Mouse (Mus musculus) B cell, adult 2 months (primary cell): ENCODE measurements around the gene Tsc22d1.

Experiments used
- DNase-seq, 2 experiments: peaks; one replicate each; pipeline ENCODE4 v3.0.0; 2022

Tsc22d1 gene

DNA sequence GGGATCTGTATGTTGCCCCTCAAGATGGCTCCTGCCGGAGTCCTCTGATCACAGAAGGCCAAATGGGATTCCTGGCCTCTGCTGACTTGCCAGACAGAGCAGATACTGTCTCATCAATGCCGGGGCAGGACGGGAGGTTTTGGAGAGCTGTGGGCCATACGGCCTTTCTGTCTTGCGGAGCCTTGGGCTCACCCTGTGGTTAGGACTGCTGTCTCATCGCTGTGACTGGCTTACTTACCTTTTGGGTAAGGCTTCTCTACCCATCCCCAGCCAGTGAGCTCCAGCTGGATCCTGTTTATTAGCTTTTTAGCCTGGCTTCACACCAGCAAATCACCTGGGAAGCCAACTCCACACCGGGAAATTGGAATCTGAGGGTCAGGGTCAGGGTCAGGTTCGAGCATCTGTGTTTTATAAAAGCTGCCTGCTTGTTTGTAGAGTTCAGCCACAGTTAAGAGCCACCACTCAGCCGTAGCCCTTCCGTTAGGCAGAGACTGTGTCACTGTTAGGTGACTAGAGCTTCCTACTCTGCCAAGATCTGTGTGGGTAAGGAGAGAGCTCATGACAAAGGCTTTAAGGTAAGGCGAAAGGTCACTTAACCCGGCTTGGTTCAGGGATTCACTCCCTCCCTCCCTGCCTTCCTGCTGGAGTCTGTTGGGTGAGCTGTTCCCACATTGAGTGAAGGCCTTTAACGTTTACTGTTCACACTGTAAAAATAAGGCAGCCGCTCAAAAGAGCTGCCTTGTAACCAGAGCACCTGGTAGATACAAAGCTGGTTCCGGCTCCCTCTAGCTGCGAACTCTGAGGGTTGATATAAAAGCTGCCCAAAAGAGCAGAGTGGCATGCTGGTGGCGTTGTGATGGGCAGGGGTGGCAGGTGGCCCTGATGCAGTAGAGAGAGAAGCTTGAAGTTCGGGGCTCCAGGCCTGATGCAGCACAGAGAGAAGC, 73.6 kb downstream of the Tsc22d1 start:
- no peak for DNase-seq

GRCm38 (mm10) chr14:76489128-76489527, 74.4 kb downstream of the Tsc22d1 start:
- no peak for DNase-seq

- no peak for DNase-seq
These were observed 80.3 kb downstream of the Tsc22d1 start for GRCm38 (mm10) chr14:76495022-76495421.

GRCm38 (mm10) chr14:76497187-76497586, 82.4 kb downstream of the Tsc22d1 start:
- DNase-seq: no peak

GRCm38 (mm10) chr14:76498210-76498609, 83.4 kb downstream of the Tsc22d1 start:
- DNase-seq: no peak

GRCm38 (mm10) chr14:76499492-76499891, 84.7 kb downstream of the Tsc22d1 start:
- DNase-seq: no peak

GRCm38 (mm10) chr14:76500036-76500435, 85.3 kb downstream of the Tsc22d1 start:
- DNase-seq: no peak

DNA sequence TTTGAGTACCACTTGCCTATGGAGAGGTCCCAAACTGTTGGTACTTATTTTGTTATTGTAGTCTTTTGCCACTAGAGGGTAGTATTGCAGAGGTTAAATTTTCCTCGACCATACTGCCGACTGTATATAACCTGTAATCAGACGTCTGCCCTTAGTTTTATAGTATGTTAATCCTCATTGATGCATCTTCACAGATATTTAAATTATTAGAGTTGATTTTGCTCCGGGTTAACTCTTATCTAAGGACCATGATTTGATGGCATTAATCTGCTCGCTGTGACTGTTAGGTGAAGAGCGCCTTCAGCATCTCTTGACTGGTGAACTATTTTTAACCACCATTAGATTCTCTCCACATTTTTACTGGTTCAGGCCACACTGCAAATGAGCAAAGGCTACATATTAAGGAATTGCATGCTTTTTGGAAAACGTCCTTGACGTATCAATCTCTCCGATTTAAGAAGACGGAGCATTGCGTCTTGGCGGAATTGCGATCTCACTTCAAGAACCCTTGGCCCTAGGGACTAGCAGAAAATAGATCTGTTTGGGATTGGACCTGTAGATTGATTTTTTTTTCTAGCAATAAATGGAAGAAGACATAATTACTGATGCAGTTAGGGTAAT, 88.6 kb downstream of the Tsc22d1 start:
- DNase-seq: peak; percentile 25 to 42

DNA sequence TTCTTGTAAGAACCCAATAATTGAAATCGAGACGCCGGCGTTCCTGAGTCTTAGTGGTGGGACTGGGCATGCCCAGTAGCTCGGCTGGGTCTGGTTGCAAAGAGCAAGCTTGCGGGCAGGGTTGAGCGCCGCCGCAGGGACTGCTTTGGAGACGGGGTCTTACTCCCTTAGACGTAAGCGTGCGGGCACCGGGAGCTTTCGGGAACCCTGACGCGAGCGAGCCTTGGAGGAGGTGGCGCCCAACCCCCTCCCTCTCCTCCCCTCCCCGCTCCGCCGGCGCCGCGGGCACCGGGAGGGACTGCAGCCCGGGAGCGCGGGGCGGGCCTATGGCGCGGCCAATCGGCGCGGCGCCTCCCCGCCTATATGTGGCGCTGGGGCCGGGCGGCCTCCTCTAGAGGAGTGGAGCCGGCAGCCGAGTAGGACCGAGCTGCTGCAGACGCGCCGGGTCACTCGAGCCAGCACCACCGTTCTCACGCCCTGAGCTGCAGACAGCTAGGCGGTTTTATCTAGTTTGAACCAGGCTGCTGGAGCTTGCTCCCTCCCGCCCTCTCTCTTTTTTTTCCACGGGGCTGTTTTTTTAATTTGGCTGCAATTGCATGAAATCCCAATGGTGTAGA, 89.5 kb downstream of the Tsc22d1 start:
- peak; percentile 87 to 89 for DNase-seq

DNA sequence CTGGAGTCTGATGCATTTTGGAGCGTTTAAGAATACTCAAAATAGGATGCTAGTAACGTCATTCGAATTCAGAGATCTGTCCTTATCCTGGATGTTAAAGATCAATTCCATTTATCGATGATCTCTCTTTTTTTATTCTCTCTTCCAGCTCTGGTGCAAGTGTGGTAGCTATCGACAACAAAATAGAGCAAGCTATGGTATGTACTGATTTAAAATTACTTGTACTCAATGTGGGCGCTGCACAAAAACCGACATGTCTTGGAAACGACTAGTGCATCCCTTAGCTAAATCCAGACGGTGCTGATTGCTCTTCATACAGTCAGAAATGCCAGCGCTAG, 90.3 kb downstream of the Tsc22d1 start:
- no peak for DNase-seq

DNA sequence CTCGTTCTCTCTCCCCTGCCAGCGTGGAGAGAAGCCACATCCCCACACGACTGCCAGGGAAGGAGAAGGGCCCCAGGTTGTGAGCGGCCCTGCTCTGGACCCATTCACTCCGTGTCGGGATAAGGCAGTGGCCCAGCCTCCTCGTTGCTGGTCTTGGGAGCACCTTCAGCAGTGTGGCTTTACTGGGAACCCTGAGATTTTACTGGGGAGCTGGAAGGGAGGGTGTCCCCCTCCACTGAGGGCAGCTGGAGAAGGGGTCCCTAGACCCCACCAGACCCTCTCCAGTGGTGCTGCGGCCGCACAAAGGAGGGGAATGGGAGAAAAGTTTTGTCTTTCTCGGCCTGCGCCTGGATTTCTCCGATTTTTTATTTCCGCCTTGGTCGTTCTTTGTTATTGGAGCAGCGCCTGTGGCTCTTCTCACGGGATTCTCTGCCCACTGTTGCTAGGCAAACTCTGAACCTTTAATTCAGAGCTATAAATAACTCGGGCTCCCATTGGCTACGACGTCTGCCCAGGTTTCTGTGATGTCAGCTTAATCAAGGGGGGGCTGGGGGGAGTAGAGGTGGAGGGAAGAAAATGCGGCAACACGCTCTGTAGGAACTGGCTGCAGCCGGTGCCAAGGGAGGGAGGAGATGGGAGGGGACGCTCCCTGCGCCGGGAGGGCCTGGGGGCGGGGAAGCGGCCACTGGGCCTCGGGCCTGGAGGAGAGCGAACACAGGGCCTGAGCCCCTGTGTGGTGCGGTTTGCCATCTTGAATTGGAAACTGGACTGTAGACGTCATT, 90.9 kb downstream of the Tsc22d1 start:
- peak; percentile 63 to 65 for DNase-seq

DNA sequence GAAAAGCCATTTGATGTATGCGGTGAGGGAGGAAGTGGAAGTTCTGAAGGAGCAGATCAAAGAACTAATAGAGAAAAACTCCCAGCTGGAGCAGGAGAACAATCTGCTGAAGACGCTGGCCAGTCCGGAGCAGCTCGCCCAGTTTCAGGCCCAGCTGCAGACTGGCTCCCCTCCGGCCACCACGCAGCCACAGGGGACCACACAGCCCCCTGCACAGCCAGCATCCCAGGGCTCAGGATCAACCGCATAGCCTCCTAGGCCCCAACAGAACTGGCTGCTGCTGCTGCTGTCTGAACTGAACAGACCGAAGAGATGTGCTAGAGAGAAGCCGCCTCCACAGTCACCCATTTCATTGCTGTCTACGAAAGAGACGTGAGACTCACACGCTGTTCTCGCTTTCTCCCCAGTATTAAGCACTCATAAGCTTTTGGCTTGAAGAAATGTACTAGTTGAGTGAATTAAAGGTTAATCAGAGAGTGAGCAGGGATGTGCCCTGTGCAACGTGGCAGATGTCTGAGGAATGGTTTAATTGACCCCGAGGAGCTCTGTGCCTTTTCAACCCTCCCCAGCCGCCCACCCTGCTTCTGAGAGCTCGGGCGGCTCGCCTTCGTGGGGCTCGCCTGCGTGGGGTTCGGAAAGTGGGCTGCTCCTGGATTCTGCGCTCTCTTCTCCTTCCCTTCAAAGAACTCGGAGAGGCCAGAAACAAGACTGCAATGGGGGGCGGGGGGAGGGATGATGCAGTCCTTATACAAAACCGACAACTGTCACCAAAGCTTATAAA, 91.9 kb downstream of the Tsc22d1 start:
- no peak for DNase-seq

DNA sequence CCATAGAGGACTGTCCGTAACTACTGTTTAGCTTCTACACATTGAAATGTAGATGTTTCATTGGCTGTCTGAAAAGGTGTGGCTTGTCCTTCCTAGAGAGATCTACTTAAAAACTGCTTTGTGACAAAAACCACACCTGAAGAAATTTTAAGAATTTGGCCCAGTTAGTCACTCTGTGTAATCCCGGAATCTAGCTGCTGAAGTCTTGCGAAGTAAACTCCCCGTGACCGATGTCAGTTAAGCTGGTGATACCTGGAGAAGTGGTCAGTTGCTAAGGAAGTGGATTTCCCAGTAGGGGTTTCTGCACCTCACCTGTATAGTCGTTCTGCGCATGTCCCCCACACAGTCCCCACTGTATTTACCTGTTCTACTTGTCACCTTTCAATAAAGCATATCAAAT, 92.6 kb downstream of the Tsc22d1 start:
- DNase-seq: no peak

- peak in 1 of 2 experiments; percentile 4 for DNase-seq
These were observed 93.2 kb downstream of the Tsc22d1 start for GRCm38 (mm10) chr14:76507804-76508500.

DNA sequence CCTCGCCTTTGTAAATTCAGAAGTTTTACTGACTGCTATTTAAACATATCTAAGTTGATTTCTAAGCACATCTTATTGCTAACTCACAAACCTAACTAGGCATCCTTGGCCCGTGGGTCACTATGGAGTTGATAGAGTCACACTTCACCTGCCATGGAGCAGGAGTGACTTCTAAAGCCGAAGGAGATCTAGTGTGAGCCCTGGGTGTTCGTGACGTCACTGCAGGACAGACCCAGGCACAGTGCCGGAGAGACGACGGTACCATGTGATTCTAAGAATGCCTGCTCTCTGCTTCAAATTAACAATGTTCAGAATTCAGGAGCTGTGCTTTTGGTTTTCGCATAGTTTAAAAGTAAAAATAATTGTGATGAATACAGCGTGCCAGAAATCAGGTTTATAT, 93.9 kb downstream of the Tsc22d1 start:
- DNase-seq: no peak

DNA sequence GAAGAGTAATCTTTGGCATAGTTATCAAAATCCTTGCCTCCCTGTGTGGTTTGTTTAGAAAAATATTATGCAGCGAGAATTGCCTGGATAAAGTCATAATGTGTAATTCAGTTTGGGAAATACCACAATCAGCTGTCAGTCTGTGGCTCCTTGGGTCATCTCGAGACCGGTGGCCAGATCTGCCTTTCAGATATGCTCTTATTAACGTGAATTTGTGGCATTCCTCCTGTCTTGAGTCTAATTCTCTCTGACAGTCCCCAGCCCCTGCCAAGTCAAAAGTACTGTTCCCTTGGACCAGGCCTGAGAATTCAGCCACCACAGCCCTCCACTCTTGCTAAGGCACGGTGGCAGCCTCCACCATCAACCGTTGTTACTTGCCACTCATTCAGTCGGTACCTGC, 97.2 kb downstream of the Tsc22d1 start:
- DNase-seq: no peak

- no peak for DNase-seq
These were observed 98.8 kb downstream of the Tsc22d1 start for GRCm38 (mm10) chr14:76513395-76514049.

DNA sequence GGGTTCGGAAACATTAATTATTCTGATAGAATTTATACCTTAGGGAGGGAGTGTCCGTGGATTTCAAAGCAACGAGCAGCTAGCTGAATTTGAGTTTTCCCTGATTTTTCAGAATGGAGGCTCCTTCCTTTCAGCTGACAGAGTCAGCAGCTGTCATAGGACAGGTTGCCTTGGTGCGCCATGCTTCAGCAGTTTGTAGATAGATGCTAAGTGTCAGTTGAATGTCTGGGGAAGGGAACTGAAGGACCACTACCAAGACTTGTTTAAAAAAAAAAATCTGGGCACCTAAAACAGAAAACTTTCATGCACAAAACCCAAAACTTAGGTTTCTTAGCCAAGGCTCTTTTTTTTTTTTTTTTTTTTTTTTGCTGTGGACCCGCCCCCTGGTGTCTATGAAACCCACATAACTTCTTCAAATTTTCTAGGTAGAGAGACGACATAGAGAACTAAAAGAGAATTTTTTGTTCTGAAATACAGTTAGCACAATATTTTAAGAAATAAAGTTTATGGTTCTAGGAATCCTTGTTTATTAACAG, 99.4 kb downstream of the Tsc22d1 start:
- DNase-seq: no peak

DNA sequence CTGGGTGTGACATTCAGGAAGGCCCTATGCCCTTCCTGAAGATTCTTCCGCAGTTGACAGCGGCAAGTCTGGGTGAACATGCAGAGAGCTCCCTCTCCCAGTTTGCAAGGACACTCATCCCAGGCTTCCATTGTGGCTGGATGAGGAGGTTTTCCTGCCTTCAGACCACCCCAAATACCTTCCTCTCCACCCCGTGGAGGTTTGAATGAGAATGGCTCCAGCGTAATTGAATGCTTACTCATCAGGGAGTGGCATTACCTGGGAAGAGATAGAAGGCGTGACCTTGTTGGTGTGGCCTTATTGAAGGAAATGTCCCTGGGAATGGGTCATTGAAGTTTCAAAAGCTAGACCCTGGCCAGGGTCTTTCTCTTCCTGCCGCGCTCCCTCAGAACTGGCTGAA, 100.9 kb downstream of the Tsc22d1 start:
- no peak for DNase-seq

GRCm38 (mm10) chr14:76518217-76518616, 103.5 kb downstream of the Tsc22d1 start:
- DNase-seq: no peak

GRCm38 (mm10) chr14:76520606-76521005, 105.8 kb downstream of the Tsc22d1 start:
- no peak for DNase-seq
